Mouse (Mus musculus) megakaryocyte progenitor cell, adult 5-6 weeks (primary cell): ENCODE measurements around the gene Mthfr. TPM values are rescaled to one million over a fixed set of nuclear protein-coding genes. Genes with fewer than 3 reads are reported as not detected.
"Not testable (repeated sequence)": the region's sequence is repeated elsewhere in the genome, so short reads cannot be mapped to it uniquely, and the experiment has no call there.

Source experiments
- ATAC-seq: replicated peaks from 2 replicates; pipeline ENCODE4 v1.8.0; 2016; ENCODE audit warnings: mild to moderate bottlenecking, moderate TSS enrichment, inconsistent platforms; ENCODE audit not compliant: poor library complexity
- total RNA-seq, 2 experiments: library from RNA; stranded (forward) in 1 of 2; stranded (reverse) in 1 of 2; fragments of 157-497, 149-512 nt in 1 of 2; fragments of 200-1000 nt in 1 of 2; gene quantifications; 2 replicates each; pipeline versions ENCODE4 v1.2.3 to v1.2.4; 2015 to 2017

Gene Mthfr
- total RNA-seq, 2 experiments from 2014 or later, result 6.2 to 7.2 TPM

DNA sequence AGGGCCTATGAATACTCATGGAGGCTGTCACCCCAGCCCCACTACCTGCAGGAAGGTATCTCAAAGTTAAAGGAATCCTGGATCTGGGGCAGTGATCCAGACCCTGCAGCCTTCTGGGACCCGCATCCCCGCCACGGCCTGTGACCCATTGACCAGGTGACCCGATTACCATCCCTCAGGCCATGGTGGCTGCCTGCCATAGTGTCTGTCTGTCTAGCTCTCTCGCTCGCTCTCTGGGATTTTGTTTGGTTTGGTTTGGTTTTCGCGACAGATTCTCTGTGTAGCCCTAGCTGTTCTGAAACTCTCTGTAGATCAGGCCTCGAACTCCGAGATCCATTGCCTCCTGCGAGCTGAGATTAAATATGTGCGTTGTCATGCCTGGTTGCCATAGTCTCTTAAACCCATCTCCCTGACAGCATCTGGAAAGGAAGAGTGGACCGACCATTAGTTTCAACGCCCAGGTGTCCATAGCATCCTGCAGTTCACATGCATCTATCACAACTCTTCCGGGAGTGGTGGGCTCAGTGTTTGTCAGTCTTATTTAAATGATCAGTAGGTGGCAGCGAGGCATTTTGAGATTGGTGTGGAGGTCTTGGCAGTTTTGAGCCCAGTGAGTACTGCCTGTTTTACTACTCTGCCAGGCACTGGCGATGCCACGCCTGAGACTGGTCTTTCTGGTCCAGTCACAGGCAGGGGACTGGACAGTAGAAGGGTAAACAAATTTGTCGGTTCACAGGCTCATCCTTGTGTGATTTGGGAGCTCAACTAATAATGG is 564 bp downstream of the Mthfr start:
- ATAC-seq, result peak; percentile 1; the same call in 1 of the 2 replicates

- no peak for ATAC-seq
Measured at GRCm38 (mm10) chr4:148040029-148040830, 1.4 kb downstream of the Mthfr start.

GRCm38 (mm10) chr4:148040933-148041610 is 2.2 kb downstream of the Mthfr start:
- ATAC-seq, result peak; percentile 14

GRCm38 (mm10) chr4:148041611-148042191 is 2.8 kb downstream of the Mthfr start:
- no peak for ATAC-seq

DNA sequence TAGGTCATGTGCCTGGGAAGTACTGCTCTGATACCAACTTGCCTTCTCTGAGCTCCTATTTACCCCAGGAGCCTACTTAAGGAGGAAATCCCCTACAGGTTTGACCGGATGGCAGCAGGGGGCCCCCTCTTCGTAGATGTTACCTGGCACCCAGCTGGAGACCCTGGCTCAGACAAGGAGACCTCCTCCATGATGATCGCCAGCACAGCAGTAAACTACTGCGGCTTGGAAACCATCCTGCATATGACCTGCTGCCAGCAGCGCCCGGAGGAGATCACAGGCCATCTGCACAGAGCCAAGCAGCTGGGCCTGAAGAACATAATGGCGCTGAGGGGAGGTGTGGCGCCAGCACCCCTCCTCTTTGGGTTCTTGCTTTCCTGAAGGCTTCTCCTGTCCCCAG is 4.5 kb downstream of the Mthfr start:
- ATAC-seq, result not testable (repeated sequence)

- no peak for ATAC-seq
Measured at GRCm38 (mm10) chr4:148044113-148044512, 5.2 kb downstream of the Mthfr start.

DNA sequence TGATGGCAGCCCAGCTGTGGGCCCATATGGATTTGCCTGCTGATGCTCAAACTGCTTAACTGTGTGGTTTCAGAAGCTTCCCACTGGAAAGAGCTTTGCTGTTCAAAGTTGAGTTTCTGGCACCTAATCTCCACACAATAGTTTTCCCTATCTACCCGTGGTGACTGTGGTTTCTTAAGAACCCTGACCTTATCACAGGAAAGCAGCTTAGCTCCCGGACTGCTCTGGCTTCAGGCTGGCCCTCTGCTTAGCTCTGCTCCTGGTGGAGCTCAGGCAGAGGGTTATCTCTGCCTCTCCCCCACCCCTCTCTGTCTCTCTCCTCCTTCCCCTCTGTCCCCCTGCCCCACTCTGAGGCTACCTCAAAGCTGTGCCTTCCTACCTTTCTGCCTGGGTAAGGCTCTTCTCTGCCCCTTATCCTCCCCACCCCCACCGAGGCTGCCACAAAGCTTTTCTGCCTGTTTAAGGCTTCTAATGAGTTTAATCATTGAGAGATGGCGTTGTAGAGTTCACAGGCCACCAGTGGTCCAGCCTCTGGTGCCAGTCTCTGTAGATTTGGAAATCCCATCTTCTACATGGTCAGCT is 7.7 kb downstream of the Mthfr start:
- ATAC-seq, result peak; percentile 87

- not testable (repeated sequence) for ATAC-seq
Measured at GRCm38 (mm10) chr4:148050396-148050914, 11.6 kb downstream of the Mthfr start.

DNA sequence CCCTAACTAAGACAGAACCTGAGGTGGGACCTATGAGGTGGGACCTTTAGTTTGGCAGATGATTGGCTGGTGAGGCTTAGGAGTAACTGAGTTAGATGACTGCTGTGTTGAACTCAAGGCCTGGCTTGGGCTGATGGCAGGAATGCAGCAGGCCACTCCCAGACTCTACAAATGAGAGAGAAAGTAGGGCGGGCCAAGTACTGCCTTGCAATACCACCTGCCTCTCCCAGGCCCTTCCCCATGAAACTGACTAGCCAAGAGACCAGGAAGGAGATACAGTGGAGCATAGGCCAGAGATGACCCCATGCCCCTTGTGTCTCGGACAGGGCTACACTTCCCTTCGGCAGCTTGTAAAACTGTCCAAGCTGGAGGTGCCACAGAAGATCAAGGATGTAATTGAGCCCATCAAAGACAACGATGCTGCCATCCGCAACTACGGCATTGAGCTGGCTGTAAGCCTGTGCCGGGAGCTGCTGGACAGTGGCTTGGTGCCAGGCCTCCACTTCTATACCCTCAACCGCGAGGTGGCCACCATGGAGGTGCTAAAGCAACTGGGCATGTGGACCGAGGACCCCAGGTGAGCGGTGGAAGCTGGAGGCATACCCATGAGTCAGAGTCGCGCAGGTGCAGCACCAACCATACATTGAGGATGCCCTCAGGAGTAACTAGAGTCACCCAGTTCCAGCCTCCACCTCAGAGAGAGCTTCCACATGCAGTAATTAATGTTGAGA is 12.3 kb downstream of the Mthfr start:
- ATAC-seq, result no peak

GRCm38 (mm10) chr4:148051886-148052285 is 13.0 kb downstream of the Mthfr start:
- ATAC-seq, result no peak

DNA sequence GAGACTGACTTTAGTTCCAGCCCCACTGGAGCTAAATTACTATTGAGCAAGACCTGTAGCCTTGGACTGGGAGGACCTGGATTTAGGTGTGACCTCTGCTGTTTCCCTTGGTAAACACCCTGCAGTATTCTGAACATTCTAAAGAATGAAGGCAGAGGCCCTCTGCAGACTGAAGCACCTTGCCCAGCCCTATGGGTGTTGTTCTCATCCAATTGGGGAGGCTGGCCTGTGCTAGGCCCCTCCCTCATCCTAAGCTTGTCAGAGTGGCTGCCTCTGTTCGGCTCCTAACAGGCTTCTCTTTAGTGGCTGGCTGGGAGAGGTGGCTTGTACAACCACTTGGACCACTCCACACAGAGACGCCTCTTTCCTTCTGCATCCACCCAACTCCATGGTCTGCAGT is 14.1 kb downstream of the Mthfr start:
- ATAC-seq, result no peak

DNA sequence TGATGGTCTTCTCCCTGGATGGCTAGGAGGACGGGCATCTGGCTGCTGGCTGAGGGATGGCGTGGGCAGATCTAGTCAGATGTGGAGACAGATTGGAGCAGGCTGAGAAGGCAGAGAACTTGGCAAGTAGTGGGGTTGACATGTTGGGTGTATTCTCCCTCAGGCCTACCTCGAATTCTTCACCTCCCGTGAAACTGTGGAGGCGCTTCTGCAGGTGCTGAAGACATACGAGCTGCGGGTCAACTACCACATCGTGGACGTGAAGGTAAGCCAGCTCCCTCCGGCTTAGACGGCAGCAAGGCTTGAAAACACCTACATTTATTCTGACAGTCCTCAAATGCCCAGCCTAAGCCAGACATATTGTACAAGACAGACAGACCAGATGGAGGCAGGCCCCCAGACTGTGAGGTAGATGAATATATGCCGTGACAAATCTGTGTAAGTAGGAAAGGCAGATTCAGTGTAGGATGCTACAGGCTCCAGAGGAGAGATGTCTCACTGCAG is 14.6 kb downstream of the Mthfr start:
- no peak for ATAC-seq

DNA sequence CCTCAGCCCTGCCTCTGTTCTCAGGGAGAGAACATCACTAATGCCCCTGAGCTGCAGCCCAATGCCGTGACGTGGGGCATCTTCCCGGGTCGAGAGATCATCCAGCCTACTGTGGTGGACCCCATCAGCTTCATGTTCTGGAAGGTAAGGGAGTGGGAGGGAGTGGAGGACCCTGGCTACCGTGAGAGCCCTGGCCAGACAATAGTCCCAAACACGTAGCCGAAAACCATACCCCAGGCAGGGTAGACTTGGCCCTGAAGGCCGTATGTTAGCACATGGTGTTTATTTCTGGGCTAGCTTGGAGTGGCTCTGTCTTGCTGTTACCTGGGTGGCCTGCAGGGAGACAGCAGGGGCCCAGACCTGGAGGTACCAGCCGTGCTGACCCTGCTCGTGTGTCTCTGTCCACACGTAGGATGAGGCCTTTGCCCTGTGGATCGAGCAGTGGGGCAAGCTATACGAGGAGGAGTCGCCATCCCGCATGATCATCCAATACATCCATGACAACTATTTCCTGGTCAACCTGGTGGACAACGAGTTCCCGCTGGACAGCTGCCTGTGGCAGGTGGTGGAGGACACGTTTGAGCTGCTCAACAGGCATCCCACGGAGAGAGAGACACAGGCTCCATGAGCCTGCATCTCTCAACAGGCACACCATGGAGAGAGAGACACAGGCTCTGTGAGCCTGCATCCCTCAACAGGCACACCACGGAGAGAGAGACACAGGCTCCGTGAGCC is 16.3 kb downstream of the Mthfr start:
- no peak for ATAC-seq

DNA sequence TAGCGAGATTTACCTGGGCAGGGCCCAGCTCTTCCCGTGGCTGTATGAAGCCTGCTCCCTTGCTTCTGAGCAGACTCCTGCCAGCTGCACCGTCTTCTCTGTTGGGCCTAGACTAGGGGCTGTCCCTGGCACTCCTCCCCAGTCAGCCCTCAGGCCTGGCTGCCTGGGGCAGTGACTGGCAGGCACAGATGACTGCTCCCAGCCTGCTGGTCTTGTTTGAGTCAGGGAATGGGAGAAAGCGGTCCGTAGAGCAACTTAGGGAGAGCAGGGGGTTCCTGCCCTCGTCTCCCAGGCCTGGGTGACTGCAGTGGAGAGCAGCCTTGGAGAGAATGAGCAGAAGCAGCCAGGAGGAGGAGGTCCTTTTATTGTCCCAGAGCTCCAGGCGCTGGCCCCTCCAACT is 17.4 kb downstream of the Mthfr start:
- ATAC-seq, result no peak

- no peak for ATAC-seq
Measured at GRCm38 (mm10) chr4:148056801-148057200, 17.9 kb downstream of the Mthfr start.

GRCm38 (mm10) chr4:148057661-148058209 is 18.9 kb downstream of the Mthfr start:
- peak; percentile 58 for ATAC-seq

DNA sequence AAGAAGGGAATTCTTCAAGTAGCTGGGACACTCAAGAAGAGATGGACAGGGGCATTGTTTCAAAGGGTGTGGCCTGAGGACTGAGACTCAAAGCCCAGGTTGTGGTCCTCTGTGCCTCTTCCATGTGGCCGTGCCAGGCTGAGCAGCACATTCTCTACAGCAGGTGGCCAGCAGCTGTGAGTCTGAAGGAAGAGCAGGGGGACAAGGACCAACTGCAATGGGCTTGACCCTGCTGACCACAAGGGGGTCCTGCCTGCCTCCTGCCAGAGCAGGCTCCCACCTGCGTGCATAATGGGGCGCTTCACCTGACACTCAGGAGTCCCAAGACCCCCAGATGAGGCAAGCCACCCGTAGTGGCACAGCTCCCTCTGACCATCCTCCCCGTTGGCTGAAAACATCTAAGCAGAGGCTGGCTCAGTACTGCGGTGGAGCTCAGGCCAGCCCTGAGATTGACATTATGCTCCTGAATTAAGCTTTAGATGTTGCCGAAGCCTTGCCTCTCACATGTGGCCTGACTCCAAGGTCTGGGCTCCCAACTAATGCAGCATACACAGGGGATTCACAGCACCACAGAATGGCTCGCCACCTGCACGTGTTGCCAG is 19.4 kb downstream of the Mthfr start:
- no peak for ATAC-seq

- ATAC-seq, result no peak
Measured at GRCm38 (mm10) chr4:148058993-148059392, 20.1 kb downstream of the Mthfr start.
